In genomic region chr10:120111691-120112319, GRCm38 (mm10) we compare ENCODE assay signal across 8 mouse cellular contexts. TPM values are rescaled to one million over a fixed set of nuclear protein-coding genes. Genes with fewer than 3 reads are reported as not detected.
DNase-seq lines count a peak whose midpoint lies in the region; ATAC-seq lines count a peak whose summit lies in the region.

No protein-coding gene starts in this region.

- peaks cover 47% of the 10 kb centered on the region for H3K36me3 ChIP-seq in erythroblast, embryonic 14.5 days (ENCODE audit: control insufficient read depth)
- no peaks in the 10 kb centered on the region for H3K36me3 ChIP-seq in forebrain, embryonic 14.5 days (ENCODE audit: control insufficient read depth, insufficient read depth, low read length)
- H3K36me3 ChIP-seq in liver, embryonic 16.5 days (ENCODE audit: control insufficient read depth, insufficient read depth): peaks cover 3% of the 10 kb centered on the region; the same call in 1 of the 2 replicates

- H3K27me3 ChIP-seq in erythroblast, embryonic 14.5 days (ENCODE audit: control insufficient read depth): no peaks in the 10 kb centered on the region
- H3K27me3 ChIP-seq in forebrain, embryonic 14.5 days (replicated peaks; ENCODE audit: control insufficient read depth, insufficient read depth, low read length): no peaks in the 10 kb centered on the region
- no peaks in the 10 kb centered on the region for H3K27me3 ChIP-seq in liver, embryonic 16.5 days (ENCODE audit: control insufficient read depth, insufficient read depth, low read depth, low read length)

- peak; percentile 58 for DNase-seq in A20 (ENCODE audit: low read depth, low spot score)
- no peak for DNase-seq in forebrain, embryonic 14.5 days (ENCODE audit: low spot score)
- no peak for DNase-seq in embryo, embryonic 11 days
- no peak for DNase-seq in cerebellum, adult 9-10 months
- no peak for DNase-seq in layer of hippocampus, postnatal 10 days (ENCODE audit: low spot score in 2 of 2)

- no peaks in the 10 kb centered on the region for H3K9me3 ChIP-seq in erythroblast, embryonic 14.5 days (ENCODE audit: control insufficient read depth, low read length)
- H3K9me3 ChIP-seq in forebrain, embryonic 14.5 days (replicated peaks; ENCODE audit: control insufficient read depth, low read length): no peaks in the 10 kb centered on the region
- H3K9me3 ChIP-seq in liver, embryonic 16.5 days (replicated peaks; ENCODE audit: control insufficient read depth, low read length): no peaks in the 10 kb centered on the region

- peak overlapping the region; percentile 68 for H3K4me3 ChIP-seq in erythroblast, embryonic 14.5 days (replicated peaks)
- peak overlapping the region; percentile 70 for H3K4me3 ChIP-seq in forebrain, embryonic 14.5 days (ENCODE audit: low read depth, low read length)
- peak overlapping the region; percentile 88 for H3K4me3 ChIP-seq in liver, embryonic 16.5 days (ENCODE audit: low read depth, low read length)

- no peak overlapping the region for H3K27ac ChIP-seq in forebrain, embryonic 14.5 days (ENCODE audit: low read depth, low read length)
- peak overlapping the region; percentile 97 for H3K27ac ChIP-seq in liver, embryonic 16.5 days (ENCODE audit: low read length)

- H3K4me1 ChIP-seq in erythroblast, embryonic 14.5 days (ENCODE audit: control insufficient read depth): peaks cover 24% of the 10 kb centered on the region
- peaks cover 5% of the 10 kb centered on the region; the same call in 1 of the 2 replicates for H3K4me1 ChIP-seq in forebrain, embryonic 14.5 days (ENCODE audit: control insufficient read depth, insufficient read depth, low read length)
- H3K4me1 ChIP-seq in liver, embryonic 16.5 days (ENCODE audit: control insufficient read depth, low read depth, low read length): peaks cover 8% of the 10 kb centered on the region

- peak overlapping the region; percentile 75 for H3K4me2 ChIP-seq in forebrain, embryonic 14.5 days (ENCODE audit: low read length)
- H3K4me2 ChIP-seq in liver, embryonic 16.5 days (ENCODE audit: low read depth, low read length): peak overlapping the region; percentile 95

- ATAC-seq in erythroblast, adult 5-6 weeks (replicated peaks; ENCODE audit: low FRiP score, poor library complexity, severe bottlenecking): no peak
- ATAC-seq in forebrain, embryonic 14.5 days: no peak
- ATAC-seq in liver, embryonic 16.5 days (ENCODE audit: low read depth): no peak

- peak overlapping the region; percentile 64; the same call in 1 of the 2 replicates for H3K9ac ChIP-seq in forebrain, embryonic 14.5 days (ENCODE audit: low read length)
- peak overlapping the region; percentile 88 for H3K9ac ChIP-seq in liver, embryonic 16.5 days (ENCODE audit: low read depth, low read length)

- 83% methylated on average over 3 of the region's 3 CpGs for WGBS in forebrain, embryonic 14.5 days
- WGBS in liver, embryonic 16.5 days (ENCODE audit: insufficient replicate concordance): 59% methylated on average over 3 of the region's 3 CpGs

RNA-seq across cellular contexts. Expression of gene Helb, which starts 1.0 kb away (rescaled TPM):
- polyA plus RNA-seq in erythroblast, embryonic 14.5 days (2012): 1.0 and 1.5 TPM in 2 replicates
- total RNA-seq in erythroblast, adult 5-6 weeks (2015; ENCODE audit: low replicate concordance): 9.4 and 31.7 TPM in 2 replicates
- 24.0 and 29.6 TPM in 2 replicates for total RNA-seq in erythroblast, adult 5-6 weeks (2017; ENCODE audit: low replicate concordance)
- polyA plus RNA-seq in forebrain, embryonic 14.5 days (2014; fragmentation: Nextera tagmentation; extraction: Ambion mirVana): 2.6 and 3.3 TPM in 2 replicates
- polyA plus RNA-seq in liver, embryonic 16.5 days (2015; fragmentation: Nextera tagmentation; extraction: Ambion mirVana): 7.4 and 7.7 TPM in 2 replicates
- total RNA-seq in layer of hippocampus, postnatal 10 days (2021): 1 to 10 TPM; 4.1 to 4.2 TPM
